21 mouse cellular contexts compared by ENCODE assay signal in genomic region chr12:16991376-16991775, GRCm38 (mm10). TPM values are rescaled to one million over a fixed set of nuclear protein-coding genes. Genes with fewer than 3 reads are reported as not detected.
DNase-seq lines count a peak whose midpoint lies in the region; ATAC-seq lines count a peak whose summit lies in the region.
"Had no signal": no experiment of that assay in that cellular context is flagged by ENCODE, and none has a peak within 500 bp of the region (broad histone marks: within the 10 kb centered on the region; RNA-seq: fewer than 3 reads in every experiment).

No protein-coding gene starts in this region.

- H3K4me2 ChIP-seq in midbrain, embryonic 11.5 days, result no peak overlapping the region
- H3K4me2 ChIP-seq in midbrain, embryonic 13.5 days (replicated peaks), result no peak overlapping the region
- H3K4me2 ChIP-seq: embryonic facial prominence, embryonic 12.5 days; forebrain, embryonic 13.5 days; forebrain, embryonic 15.5 days had no signal

- peak; percentile 75 for DNase-seq in midbrain, embryonic 11.5 days (ENCODE audit: low spot score, missing footprints)
- peak; percentile 54 for DNase-seq in adipocyte (ENCODE audit: low spot score)
- DNase-seq in testis, postnatal 14 days (ENCODE audit: low spot score), result no peak
- no peak for DNase-seq in kidney, postnatal 25 days
- DNase-seq: adrenal gland, adult 2 months; adrenal gland, postnatal 10 days; adrenal gland, postnatal 25 days; cerebellum, adult 11-12 months; cerebellum, adult 2 months; cerebellum, adult 9-10 months; cerebellum, postnatal 10 days; cerebellum, postnatal 25 days; forebrain, postnatal 0 days had no signal

- H3K27ac ChIP-seq in midbrain, embryonic 11.5 days (ENCODE audit: low read depth, low read length), result no peak overlapping the region
- no peak overlapping the region for H3K27ac ChIP-seq in midbrain, embryonic 13.5 days
- H3K27ac ChIP-seq: embryonic facial prominence, embryonic 10.5 days; embryonic facial prominence, embryonic 12.5 days; forebrain, embryonic 13.5 days; forebrain, embryonic 15.5 days had no signal

- H3K4me3 ChIP-seq in midbrain, embryonic 11.5 days (ENCODE audit: low read depth, low read length), result no peak overlapping the region
- H3K4me3 ChIP-seq in midbrain, embryonic 13.5 days (replicated peaks), result no peak overlapping the region
- H3K4me3 ChIP-seq: embryonic facial prominence, embryonic 10.5 days; embryonic facial prominence, embryonic 12.5 days; forebrain, embryonic 13.5 days; forebrain, embryonic 15.5 days had no signal

- no peak for ATAC-seq in midbrain, embryonic 11.5 days (ENCODE audit: low FRiP score)
- ATAC-seq in midbrain, embryonic 13.5 days, result no peak
- ATAC-seq: activated CD4-positive, CD25-positive, alpha-beta regulatory T cell, adult 4 months; forebrain, embryonic 13.5 days; forebrain, embryonic 15.5 days; forebrain, postnatal 0 days; Patski had no signal

- 76% methylated on average over 2 of the region's 2 CpGs for WGBS in midbrain, embryonic 11.5 days
- WGBS in midbrain, embryonic 13.5 days, result 77% methylated on average over 2 of the region's 2 CpGs

- no peak overlapping the region for H3K9ac ChIP-seq in midbrain, embryonic 11.5 days (ENCODE audit: low read length)
- no peak overlapping the region for H3K9ac ChIP-seq in midbrain, embryonic 13.5 days (replicated peaks)
- H3K9ac ChIP-seq: embryonic facial prominence, embryonic 12.5 days; forebrain, embryonic 13.5 days; forebrain, embryonic 15.5 days; forebrain, postnatal 0 days had no signal

- H3K4me1 ChIP-seq in midbrain, embryonic 11.5 days (ENCODE audit: control insufficient read depth, insufficient read depth, low read length), result no peaks in the 10 kb centered on the region
- H3K4me1 ChIP-seq in midbrain, embryonic 13.5 days (replicated peaks), result no peaks in the 10 kb centered on the region
- H3K4me1 ChIP-seq: embryonic facial prominence, embryonic 10.5 days; embryonic facial prominence, embryonic 12.5 days; forebrain, embryonic 13.5 days; forebrain, embryonic 15.5 days had no signal

- H3K36me3 ChIP-seq in midbrain, embryonic 11.5 days (ENCODE audit: control insufficient read depth, insufficient read depth, low read length), result no peaks in the 10 kb centered on the region
- peaks cover 3% of the 10 kb centered on the region; the same call in 1 of the 2 replicates for H3K36me3 ChIP-seq in midbrain, embryonic 13.5 days
- H3K36me3 ChIP-seq: forebrain, embryonic 15.5 days had no signal

- no peaks in the 10 kb centered on the region for H3K27me3 ChIP-seq in midbrain, embryonic 11.5 days (ENCODE audit: control insufficient read depth, insufficient read depth, low read length)
- H3K27me3 ChIP-seq in midbrain, embryonic 13.5 days, result no peaks in the 10 kb centered on the region
- H3K27me3 ChIP-seq: embryonic facial prominence, embryonic 12.5 days; forebrain, embryonic 13.5 days; forebrain, embryonic 15.5 days; Patski had no signal

- H3K9me3 ChIP-seq in midbrain, embryonic 11.5 days (ENCODE audit: control insufficient read depth, low read length), result no peaks in the 10 kb centered on the region
- H3K9me3 ChIP-seq in midbrain, embryonic 13.5 days, result no peaks in the 10 kb centered on the region
- H3K9me3 ChIP-seq: embryonic facial prominence, embryonic 10.5 days; embryonic facial prominence, embryonic 12.5 days; forebrain, embryonic 13.5 days; forebrain, embryonic 15.5 days; G1E had no signal

RNA-seq across cellular contexts. Expression of gene Pqlc3, which starts 8.8 kb away (rescaled TPM):
- polyA plus RNA-seq in midbrain, embryonic 11.5 days (2014; fragmentation: Nextera tagmentation; extraction: Ambion mirVana), result 3.0 and 3.1 TPM in 2 replicates
- 1.6 and 2.1 TPM in 2 replicates for polyA plus RNA-seq in midbrain, embryonic 13.5 days (2015; fragmentation: Nextera tagmentation; extraction: Ambion mirVana)

RNA-seq across cellular contexts. Expression of gene 2410004P03Rik, which starts 20.2 kb away (rescaled TPM):
- polyA plus RNA-seq in midbrain, embryonic 11.5 days (2014; fragmentation: Nextera tagmentation; extraction: Ambion mirVana), result 0.57 and 1.0 TPM in 2 replicates
- polyA plus RNA-seq in midbrain, embryonic 13.5 days (2015; fragmentation: Nextera tagmentation; extraction: Ambion mirVana), result 0.82 and 1.5 TPM in 2 replicates
- polyA plus RNA-seq: adrenal gland, adult 2 months; G1E; Patski had no signal

Comparison
In these comparisons a context has a peak if more than half of its experiments do, and no peak if none do; other contexts are left out.
1. DNase-seq: peak in midbrain, embryonic 11.5 days (single experiment) and adipocyte (single experiment); none in testis, postnatal 14 days (single experiment) and kidney, postnatal 25 days (0 of 2).